Mouse (Mus musculus) neutrophil, adult 65 days (primary cell): Measurements from ENCODE around the gene Elavl4. TPM values are rescaled to one million over a fixed set of nuclear protein-coding genes. Genes with fewer than 3 reads are reported as not detected.

Experiments used
- total RNA-seq: library from RNA; stranded (reverse); gene quantifications from 2 replicates; pipeline ENCODE4 v1.2.4, GENCODE M21; 2023

Elavl4 gene
- total RNA-seq, result not detected in 2 replicates

GRCm38 (mm10) chr4:110351178-110352000 lies at the start of gene Elavl4:
Gene Elavl4 (minus strand): TSS chr4:110351909.

GRCm38 (mm10) chr4:110397618-110398045 lies 45.9 kb upstream of the Elavl4 start, which contains the start of gene Agbl4:
Gene Agbl4 (plus strand): TSS chr4:110397661.

Other genes with a start within 250 kb of the Elavl4 start
- not detected in 2 replicates for gene Agbl4, start 45.8 kb upstream of the Elavl4 start, total RNA-seq